Mouse (Mus musculus) layer of hippocampus, adult 2 months (tissue): ENCODE measurements around the gene Ciart. TPM values are rescaled to one million over a fixed set of nuclear protein-coding genes. Genes with fewer than 3 reads are reported as not detected.
"Not testable (repeated sequence)": the region's sequence is repeated elsewhere in the genome, so short reads cannot be mapped to it uniquely, and the experiment has no call there.

Experiments
- DNase-seq, 2 experiments: peaks; one replicate each; pipeline ENCODE4 v3.0.0; 2022; ENCODE audit warnings: low spot score in 2 of 2
- H3K27ac ChIP-seq: fragments of 200-600 bp; 2 replicates; pipeline ENCODE4 v1.8.1; 2022
- H3K4me3 ChIP-seq: fragments of 200-600 bp; 2 replicates; pipeline ENCODE4 v1.8.1; 2022; ENCODE audit warnings: mild to moderate bottlenecking
- CTCF ChIP-seq: fragments of 200-600 bp; conservative IDR thresholded peaks from 2 replicates; pipeline ENCODE4 v1.8.1; 2022; ENCODE audit warnings: antibody characterized with exemption, mild to moderate bottlenecking, moderate library complexity
- long read RNA-seq, 2 experiments: library from polyadenylated mRNA; stranded (forward); transcript quantifications; one replicate each; pipeline ENCODE4 v2.0.0; 2021; ENCODE audit warnings: borderline mapping rate in 2 of 2
- total RNA-seq, 2 experiments: library from RNA; stranded (reverse); gene quantifications; 2 replicates each; pipeline ENCODE4 v1.2.3; 2021

The Ciart gene
- total RNA-seq = 10 to 100 TPM; 10.3 to 11.7 TPM
- long read RNA-seq, experiment 1, partial matches to known transcripts = 0 of 4 reads
- long read RNA-seq, experiment 1, other reads (novel, unspliced or antisense) = 1 of 4 reads
- long read RNA-seq, experiment 2, transcript Ciart-201 (6 exons, 1,398 nt) = major isoform, 8 of 13 reads
- long read RNA-seq, experiment 2, partial matches to known transcripts = 1 of 13 reads
- long read RNA-seq, experiment 2, other reads (novel, unspliced or antisense) = 2 of 13 reads

GRCm38 (mm10) chr3:95881979-95882815, at the start of gene Ciart:
Gene Ciart, minus strand, starts transcription at chr3:95882251.
- DNase-seq = peak; percentile 94 to 98
- peak within 1 kb of the TSS; percentile 91 for H3K27ac ChIP-seq
- no peak for TF ChIP-seq CTCF

DNA sequence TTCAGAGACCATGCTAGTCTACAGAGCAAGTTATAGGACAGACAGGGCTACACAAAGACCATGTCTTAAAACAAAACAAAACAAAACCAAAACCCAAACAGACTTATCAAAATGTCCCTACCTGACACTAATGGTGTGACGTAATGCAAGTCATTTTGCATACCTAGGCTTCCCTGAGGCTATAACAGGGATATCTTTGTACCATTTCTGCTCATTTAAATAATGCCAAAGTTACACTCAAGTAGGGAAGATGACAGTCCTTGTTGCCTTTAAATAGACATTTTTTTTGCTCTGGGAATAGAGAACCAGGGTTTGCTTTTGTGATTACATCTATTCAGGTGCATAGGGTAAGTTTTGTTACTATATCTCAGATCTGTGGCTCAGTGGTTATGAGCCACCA, 49.4 kb upstream of the Ciart start:
- no peak for DNase-seq
- Histone ChIP-seq H3K4me3 (no peak overlapping the region), H3K27ac (no peak overlapping the region)
- TF ChIP-seq CTCF = no peak

More at GRCm38 (mm10) chr3:95881979-95882815, at the start of gene Ciart:
- H3K4me3 ChIP-seq = peak within 1 kb of the TSS; percentile 86

GRCm38 (mm10) chr3:95930471-95930789, 48.4 kb upstream of the Ciart start:
- Histone ChIP-seq H3K27ac (peak overlapping the region; percentile 85; the same call in 1 of the 2 replicates), H3K4me3 (peak overlapping the region; percentile 82)
- no peak for DNase-seq
- TF ChIP-seq CTCF = no peak

- H3K4me3 ChIP-seq = peak overlapping the region; percentile 82
- peak overlapping the region; percentile 85 for H3K27ac ChIP-seq
- peak in 1 of 2 experiments; percentile 32 for DNase-seq
- TF ChIP-seq CTCF = peak; percentile 18; the same call in 1 of the 2 replicates
Measured at GRCm38 (mm10) chr3:95929581-95930470, 47.8 kb upstream of the Ciart start.

GRCm38 (mm10) chr3:95928658-95929503, 46.8 kb upstream of the Ciart start, which contains the start of gene Anp32e:
Gene Anp32e, plus strand, starts transcription at chr3:95929246.
- H3K4me3 ChIP-seq = peak within 1 kb of the TSS; percentile 82
- TF ChIP-seq CTCF = no peak
- peak within 1 kb of the TSS; percentile 85 for H3K27ac ChIP-seq
- DNase-seq = peak; percentile 96 to 98

DNA sequence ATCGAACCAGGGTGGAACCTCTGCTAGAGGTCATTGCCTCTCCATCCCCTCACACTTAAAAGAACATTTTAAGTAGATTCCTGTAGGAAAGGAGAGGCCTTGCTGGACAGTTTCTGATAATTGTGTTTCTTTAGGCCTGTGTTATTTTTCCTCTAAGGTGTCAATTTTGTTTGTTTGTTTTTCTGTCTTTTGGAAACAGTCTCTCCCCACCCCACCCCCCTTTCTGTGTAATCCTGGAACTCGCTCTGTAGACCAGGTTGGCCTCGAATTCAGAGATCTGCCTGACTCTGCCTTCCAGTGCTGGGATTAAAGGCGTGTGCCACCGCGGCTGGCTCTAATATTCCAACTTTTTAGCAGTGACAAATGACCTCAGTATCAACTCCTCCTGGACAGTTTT, 46.2 kb upstream of the Ciart start:
- Histone ChIP-seq H3K27ac (no peak overlapping the region), H3K4me3 (peak overlapping the region; percentile 58; the same call in 1 of the 2 replicates)
- no peak for DNase-seq
- no peak for TF ChIP-seq CTCF

- Histone ChIP-seq H3K27ac (no peak overlapping the region), H3K4me3 (no peak overlapping the region)
- no peak for TF ChIP-seq CTCF
- DNase-seq = no peak
Measured at GRCm38 (mm10) chr3:95925087-95925486, 43.0 kb upstream of the Ciart start.

DNA sequence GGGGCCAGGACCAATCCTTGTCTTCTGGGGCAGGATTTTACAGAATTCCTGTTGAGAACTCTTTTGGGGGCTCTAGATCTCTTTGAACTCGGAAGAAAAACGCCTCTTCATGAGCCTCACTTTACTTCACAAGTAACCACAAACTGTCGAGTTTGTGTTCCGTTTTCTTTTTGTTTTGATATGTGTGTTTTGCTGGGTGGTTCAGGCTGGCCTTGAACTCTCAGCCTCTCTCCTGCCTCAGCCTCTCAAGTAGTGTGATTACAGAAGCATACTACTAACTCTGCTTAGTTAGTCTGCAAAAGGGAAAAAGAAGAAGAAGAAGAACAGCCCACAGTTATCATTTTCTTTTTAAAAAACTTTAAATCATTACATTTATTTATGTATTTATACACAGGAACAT, 42.1 kb upstream of the Ciart start:
- no peak for DNase-seq
- H3K27ac ChIP-seq = no peak overlapping the region
- no peak for TF ChIP-seq CTCF
- H3K4me3 ChIP-seq = no peak overlapping the region

GRCm38 (mm10) chr3:95923429-95923828, 41.4 kb upstream of the Ciart start:
- H3K4me3 ChIP-seq, DNase-seq, H3K27ac ChIP-seq: not testable (repeated sequence)

- H3K4me3 ChIP-seq, H3K27ac ChIP-seq, DNase-seq: not testable (repeated sequence)
Measured at GRCm38 (mm10) chr3:95920532-95920931, 38.5 kb upstream of the Ciart start.

GRCm38 (mm10) chr3:95916760-95917159, 34.7 kb upstream of the Ciart start:
- TF ChIP-seq CTCF = no peak
- no peak overlapping the region for H3K4me3 ChIP-seq
- no peak for DNase-seq
- no peak overlapping the region for H3K27ac ChIP-seq

DNA sequence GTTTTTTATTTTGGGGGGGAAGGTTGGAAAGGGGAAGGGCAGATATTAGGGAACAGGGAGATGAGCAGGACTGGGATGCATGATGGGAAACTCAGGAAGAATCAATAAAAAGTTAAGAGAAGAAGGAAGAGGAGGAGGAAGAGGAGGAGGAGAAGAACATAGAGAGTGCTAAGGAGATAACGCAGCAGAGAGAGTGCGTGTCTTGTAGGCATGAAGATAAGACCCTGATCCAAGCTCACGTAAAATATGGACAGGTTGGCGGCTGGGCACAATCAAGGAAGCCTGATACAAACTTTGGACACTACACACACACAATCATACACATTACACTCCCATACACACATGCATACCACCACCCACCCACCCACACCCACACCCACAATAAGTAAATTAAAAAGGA, 32.7 kb upstream of the Ciart start:
- Histone ChIP-seq H3K27ac (no peak overlapping the region), H3K4me3 (no peak overlapping the region)
- no peak for TF ChIP-seq CTCF
- no peak for DNase-seq
